Mouse (Mus musculus) urinary bladder, postnatal 14 days (tissue): ENCODE measurements around the gene Gm5108.
A peak's percentile ranks its signal among the peaks of the same experiment; 100 is the strongest.

Experiments used
- DNase-seq: peaks from one replicate; pipeline ENCODE4 v3.0.0; 2021; ENCODE audit warnings: low spot score

The Gm5108 gene

DNA sequence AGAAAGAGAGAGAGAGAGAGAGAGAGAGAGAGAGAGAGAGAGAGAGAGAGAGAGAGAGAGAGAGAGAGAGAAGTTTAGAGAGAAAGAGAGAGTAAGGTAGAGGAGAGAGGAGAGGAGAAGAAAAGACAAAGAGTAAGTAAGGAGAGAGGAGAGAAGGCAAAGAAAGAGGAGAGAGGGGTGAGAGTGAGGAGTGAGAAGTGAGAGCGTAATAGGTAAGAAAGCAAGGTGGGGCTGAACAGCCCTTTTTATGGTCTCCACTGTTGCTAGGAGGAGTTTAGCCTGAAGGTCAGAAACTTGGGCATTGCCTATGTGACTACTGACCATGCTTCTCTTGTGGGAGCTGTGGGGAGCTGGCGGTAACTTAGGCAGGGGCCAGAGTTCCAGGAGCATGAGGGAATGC is at the start of gene Gm5108:
Gm5108 (plus strand) TSS at position 301 of the 400 bp plus-strand sequence.
- no peak for DNase-seq

- DNase-seq = no peak
These were observed 42.5 kb upstream of the Gm5108 start for GRCm38 (mm10) chr5:67898921-67899320.

DNA sequence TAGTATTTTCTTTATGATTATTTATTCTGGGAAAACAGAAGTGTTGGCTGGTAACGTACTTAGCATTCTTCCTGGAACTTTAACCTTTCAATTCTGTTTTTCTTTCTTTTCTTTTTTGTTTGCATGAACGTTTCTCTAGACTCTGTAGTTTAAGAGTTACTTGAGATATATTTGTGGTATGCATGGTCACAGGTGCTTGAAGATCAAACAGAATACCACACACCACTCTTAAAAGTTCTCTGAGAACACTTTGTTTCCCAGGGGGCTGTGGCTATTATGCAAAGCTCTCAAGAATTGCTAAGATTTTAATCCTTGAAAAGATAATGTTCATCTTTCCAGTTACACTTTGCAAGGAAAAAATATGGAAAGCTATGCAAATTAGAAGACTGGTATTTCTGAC is 36.9 kb upstream of the Gm5108 start:
- no peak for DNase-seq

DNA sequence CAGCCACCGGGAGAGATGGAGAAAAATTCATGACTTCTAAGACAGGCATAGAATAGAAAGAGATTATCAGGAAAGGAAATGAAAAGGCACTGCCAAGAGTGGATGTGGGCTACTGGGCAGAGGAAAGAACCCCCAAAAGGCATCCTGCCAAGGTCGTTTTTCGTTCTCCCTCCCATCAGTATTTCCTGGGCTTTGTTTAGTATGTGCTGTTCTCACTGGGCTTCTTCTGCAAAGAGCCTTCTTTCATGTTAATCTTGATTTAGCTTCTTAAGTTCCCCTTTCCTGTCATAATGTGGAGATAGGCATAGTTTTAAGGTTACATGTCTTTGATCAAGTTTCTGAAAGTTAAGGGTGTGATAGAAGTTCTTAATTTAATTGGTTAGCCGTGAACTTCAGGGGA is 10.9 kb upstream of the Gm5108 start:
- no peak for DNase-seq

DNA sequence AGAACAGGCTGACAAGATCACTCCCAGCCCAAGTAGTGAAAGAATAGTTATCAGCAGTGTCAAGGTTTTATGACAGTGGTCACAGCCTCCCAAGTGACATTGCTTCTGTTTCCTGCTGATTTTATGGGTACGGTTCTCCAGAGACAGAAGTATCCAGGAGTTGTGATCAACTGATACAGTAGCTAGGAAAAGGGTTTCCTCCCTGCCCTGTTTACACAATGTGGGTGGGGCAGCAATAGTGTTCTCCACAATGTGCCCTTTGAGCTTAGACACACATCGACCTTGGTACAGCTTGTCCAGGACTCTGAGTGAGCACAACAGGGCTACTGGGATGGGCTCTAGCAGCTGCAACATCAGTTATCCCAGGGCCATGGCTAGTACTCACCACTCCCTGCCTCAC is 9.8 kb upstream of the Gm5108 start:
- no peak for DNase-seq

- DNase-seq = no peak
These were observed 1.7 kb downstream of the Gm5108 start for GRCm38 (mm10) chr5:67943199-67943598.

DNA sequence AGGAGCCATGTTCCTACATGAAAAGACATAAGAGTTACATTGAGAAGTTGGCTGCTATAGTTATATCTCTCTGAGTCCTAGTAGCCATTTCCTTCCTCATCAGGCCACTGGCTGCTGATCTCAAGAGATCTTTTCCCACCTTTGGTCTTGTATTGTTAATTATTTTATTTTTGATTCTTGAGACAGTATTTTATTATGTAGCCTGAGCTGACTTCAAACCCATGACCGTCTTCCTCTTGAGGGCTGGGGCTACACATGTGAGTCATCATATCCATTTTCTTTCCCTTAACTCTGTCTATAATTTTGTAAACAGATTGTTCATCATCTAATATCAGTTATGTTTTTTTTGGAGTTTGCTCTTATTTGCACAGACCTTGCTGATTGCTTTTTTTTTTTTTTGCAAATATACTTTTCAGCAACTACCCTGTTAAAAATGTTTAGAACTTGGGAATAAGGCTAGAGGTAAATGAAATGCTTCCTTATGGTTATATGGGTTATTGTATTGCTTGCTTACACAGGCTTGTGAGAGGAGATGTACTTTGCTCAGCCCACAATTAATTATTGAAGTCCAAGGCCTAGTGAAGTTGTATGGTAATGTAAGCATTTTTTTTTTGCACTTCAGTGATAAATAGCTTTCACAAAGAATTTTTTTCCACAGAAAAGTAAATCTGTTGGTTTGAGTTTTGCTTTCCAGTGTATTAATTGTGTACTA is 2.8 kb downstream of the Gm5108 start:
- no peak for DNase-seq

DNA sequence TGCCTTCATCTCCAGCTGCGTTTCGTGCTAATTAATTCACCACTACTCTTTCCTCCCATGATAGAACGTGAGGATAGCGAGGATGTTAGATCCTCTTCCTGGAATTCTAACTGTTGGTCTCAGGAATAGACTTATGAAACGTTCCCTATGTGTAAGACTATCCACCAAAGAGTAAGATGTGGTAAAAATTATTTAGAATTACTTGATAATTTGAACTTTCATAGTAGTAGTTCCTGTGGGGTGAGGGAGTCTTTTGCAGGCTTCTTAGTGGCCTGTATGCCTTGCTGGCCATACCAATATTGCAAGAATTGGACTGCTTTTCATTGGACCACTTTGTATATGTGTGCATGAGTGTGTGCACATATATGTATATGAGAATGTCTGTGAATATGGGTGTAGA is 4.9 kb downstream of the Gm5108 start, which contains the start of gene Gm21905:
Gm21905 (minus strand) TSS at position 101 of the 400 bp plus-strand sequence.
- no peak for DNase-seq

GRCm38 (mm10) chr5:67947006-67947405 is 5.5 kb downstream of the Gm5108 start:
- no peak for DNase-seq

DNA sequence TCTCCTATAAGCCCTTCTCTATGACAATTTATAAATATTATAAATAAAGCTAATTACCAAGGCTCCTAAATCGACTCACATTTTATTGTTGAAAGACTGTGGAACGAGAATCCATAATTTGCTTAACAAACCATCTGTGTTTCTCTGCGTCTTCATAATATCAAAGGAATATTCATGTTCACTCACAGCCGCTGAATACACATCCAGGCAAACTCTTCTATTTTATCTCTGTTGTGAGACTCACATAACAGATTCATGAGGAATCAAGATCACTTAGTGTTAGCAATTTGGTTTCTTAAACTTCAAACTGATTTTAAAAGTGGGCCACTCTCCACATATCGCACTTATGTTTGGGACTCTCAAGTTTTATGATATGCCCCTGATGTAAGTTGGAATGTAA is 6.6 kb downstream of the Gm5108 start:
- no peak for DNase-seq

DNA sequence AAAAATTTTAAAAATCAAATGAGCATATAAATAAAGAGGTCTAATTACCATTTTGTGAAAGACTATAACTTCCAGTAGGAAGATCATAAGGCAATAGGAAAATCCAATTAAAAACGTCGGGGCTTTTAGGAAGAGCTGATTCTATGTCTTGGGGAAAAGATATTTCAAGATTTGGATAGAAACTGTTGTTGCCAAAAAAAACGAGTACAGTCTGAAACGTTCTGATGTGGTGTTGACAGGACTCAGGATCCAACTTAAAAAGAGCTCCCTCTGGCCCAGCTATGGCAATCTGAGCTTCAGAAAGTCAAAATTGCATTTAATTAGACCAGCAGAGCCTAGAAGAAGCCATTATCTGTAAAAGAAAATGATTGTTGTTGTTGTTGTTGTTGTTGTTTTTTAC is 12.6 kb downstream of the Gm5108 start:
- no peak for DNase-seq

DNA sequence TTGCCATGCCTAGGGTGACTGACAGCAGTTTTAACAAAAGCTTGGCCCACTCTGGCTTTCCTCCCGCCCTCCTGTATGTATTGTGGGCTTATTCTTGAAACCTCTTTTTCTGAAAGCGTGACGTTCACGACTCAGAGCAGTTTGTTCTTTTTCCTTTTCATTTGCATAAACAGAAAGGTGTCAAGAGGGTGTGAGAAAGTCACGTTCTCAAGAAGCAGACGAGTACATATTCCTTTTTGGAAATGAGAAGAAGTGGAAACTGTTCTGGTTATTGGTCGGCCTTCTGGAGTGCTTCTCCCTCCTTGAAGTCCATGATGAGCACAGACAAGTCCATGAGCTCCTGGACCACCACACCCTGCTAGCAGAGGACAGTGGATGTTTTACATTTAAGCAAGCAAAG is 14.0 kb downstream of the Gm5108 start:
- DNase-seq = no peak

DNA sequence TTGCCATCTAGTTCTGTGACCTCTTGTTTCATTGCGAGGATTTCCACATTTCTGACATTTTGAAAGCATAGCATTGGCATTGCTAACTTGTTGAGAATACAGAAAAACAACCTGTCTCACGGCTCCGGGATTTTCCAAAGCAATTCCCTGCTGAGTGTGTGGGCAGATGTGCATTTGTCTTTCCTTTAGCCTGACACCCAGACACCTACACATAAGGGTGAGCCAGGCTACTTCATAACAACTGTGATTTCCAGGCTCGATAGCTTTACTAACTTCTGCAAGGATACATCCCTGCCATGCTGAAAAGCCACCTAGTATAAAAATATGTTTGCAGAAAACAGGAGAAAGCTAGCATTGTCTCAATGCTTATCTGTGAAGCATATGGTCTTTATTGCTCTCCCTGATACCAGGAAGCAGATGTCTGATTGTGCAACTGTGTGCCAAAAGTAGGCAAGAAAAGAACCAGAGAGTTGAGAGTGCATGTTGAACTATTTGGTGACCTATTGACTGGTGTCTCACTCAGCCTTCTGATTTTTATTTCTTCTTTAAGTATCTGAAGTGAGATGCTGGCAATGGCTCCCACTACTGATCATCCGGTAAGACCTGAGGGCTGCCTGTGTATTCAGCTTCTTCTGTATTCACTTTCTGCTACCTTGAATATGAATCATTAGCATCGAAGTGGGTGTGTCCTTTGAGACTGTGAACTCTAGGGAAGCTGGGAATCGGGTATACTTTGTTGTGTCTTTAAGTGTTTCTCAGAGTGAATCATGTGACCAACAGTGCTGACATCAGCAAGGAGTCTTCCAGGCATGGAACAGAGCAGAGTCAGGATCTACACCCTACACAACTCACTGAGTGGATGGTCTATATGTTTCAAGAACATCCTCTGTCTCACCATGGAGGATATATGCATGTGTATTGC is 20.5 kb downstream of the Gm5108 start:
- no peak for DNase-seq

GRCm38 (mm10) chr5:67969536-67969935 is 28.1 kb downstream of the Gm5108 start:
- no peak for DNase-seq

DNA sequence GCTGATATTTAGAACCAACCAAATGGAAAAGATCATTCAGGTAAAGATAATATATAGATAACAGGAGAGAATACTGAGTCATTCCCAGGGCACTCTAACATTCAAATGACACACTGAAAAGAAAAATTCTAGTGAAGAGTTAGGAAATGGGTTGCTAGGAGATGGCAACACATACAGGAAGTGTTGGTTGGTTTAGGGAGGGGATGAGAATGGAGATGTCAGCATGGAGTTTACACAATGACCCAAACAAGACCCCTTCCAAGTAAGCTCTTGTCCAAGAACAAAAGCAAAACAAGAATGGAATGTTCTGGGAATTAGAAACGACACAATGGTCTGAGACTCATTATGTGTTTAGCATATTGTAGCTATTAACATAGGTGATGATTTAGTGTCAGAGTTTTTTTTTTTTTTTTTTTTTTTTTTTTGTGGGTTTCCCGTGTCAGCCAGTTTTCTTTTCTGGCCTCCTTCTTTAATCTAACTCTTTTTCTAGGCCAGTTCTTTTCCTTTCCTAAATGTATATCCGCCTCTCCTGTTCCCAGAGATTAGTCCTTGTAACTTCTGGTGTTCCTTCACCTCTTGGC is 40.6 kb downstream of the Gm5108 start:
- no peak for DNase-seq

DNA sequence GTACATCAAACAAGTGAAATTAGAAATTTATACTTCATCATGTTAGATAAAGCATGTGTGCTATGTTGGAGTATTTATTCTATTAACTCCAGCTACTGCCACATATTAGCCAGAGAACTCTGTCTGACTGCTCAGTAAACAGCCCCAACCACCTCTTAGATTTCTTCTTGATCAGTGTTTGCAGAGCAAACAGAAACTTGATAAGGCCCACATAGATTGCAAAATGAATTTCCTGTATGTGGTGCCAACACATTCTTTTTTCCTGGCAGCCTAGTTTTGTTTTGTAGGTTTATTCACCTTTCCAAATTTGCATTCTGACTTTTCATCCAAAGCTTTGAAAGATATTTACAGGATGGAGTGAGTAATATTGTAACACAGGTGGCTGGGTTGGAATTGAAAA is 49.0 kb downstream of the Gm5108 start:
- DNase-seq = no peak

DNA sequence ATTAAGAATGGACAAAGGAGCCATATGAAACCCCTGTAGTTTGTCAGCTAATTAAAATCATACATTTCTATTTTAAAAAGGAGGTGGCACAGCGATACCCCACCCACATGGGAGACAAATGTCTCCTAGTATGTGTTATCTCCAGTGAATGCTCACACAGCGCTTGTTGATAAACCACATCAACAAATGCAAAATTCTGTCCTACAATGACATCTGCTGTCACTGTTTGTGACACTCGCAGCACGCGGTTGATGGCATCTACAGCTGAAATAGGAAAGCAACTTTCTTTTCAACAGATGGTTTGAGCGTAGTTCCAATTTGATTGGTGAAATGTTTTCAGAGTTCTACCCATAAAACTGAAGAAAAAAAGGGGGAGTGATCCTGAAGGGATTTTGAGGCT is 61.1 kb downstream of the Gm5108 start:
- DNase-seq = no peak

GRCm38 (mm10) chr5:68003904-68004303 is 62.4 kb downstream of the Gm5108 start:
- no peak for DNase-seq

DNA sequence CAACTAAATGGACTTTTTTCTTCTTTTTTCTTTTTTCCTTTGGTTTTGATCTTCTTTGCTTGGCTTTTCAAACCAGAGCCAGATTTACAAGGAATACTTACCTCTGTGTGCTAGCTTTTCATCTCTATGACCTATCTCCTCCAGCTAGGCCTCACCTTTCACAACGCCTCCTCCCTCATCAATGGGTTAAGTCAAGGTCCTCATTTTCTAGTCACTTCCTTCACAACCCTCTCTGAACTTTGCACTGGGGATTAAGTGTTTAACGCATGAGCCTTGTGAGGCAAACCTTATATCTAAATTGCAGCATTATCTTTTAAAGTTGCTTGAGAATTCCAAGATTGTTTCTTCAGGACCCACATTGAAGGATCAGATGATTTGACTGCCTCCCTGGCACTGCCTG is 63.0 kb downstream of the Gm5108 start:
- DNase-seq = no peak

GRCm38 (mm10) chr5:68007074-68007473 is 65.6 kb downstream of the Gm5108 start:
- no peak for DNase-seq

- no peak for DNase-seq
These were observed 70.1 kb downstream of the Gm5108 start for GRCm38 (mm10) chr5:68011569-68011968.

- peak; percentile 83 for DNase-seq
These were observed 71.1 kb downstream of the Gm5108 start for GRCm38 (mm10) chr5:68012618-68013017.

DNA sequence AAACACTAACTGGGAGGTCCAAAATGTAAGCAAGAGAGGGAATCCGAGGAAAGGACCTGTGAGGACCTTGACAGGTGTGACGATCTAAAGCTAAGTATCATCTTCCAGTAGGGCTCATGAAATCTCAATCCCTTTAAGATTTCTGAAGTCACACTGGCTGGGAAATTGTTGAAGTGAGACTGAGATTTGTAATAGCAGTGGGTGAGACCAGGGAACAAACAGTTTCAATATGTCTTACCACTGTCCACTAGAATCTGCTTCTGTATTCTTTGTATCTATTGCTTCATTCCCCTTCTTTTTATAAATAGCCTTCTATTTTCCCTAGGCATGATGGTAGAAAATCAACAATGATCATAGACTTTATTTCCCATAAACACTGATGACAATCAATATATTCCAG is 79.4 kb downstream of the Gm5108 start:
- no peak for DNase-seq
